Mouse (Mus musculus) adrenal gland, adult 18-20 months (tissue): ENCODE results near the gene Zfp280d. TPM values are rescaled to one million over a fixed set of nuclear protein-coding genes. Genes with fewer than 3 reads are reported as not detected.
"Not testable (repeated sequence)": the region's sequence is repeated elsewhere in the genome, so short reads cannot be mapped to it uniquely, and the experiment has no call there.

ENCODE experiments used
- DNase-seq, 2 experiments: peaks; one replicate each; pipeline ENCODE4 v3.0.0; 2021 to 2022; ENCODE audit warnings: low spot score in 2 of 2
- total RNA-seq, 2 experiments: library from RNA; stranded (reverse); gene quantifications; 1 replicate in 1 of 2; 2 replicates in 1 of 2; pipeline ENCODE4 v1.2.3; 2021

Zfp280d gene
- total RNA-seq, 2 experiments from 2014 or later = 21.6 to 29.3 TPM

DNA sequence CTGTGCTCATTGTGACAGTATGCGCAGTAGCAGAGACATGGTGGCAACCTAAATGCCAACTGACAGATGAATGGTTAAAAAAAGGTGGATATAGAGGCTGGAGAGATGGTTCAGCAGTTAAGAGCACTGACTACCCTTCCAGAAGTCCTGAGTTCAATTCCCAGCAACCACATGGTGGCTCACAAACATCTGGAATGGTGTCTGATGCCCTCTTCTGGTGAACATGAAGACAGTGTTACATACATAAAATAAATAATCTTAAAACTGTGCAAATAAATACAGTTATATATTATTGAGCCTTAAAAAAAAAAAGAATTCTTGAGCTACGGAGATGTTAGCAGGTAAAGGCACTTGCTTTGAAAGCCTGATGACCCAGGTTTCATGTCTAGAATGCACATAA is 97.7 kb downstream of the Zfp280d start:
- no peak for DNase-seq

DNA sequence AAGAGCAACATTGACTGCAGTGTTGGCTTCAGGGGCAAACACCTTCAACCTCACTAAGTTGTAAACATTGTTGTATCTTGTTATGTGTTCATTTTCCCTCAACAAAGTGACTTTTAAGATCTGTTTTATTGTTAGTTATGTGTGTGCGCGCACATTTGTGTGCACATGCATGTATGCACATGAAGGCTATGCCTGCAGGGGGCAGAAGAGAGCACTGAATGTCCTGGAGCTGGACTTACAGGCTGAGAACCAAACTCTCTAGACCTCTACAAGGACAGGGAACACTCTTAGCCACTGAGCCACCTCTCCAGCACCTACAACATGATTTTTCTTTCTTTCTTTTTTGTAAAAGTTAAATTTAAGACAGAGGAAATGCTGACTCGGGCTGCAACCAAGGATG is 99.4 kb downstream of the Zfp280d start:
- DNase-seq = no peak

GRCm38 (mm10) chr9:72374996-72375395 is 100.3 kb downstream of the Zfp280d start:
- DNase-seq = no peak

- DNase-seq = no peak
Measured at GRCm38 (mm10) chr9:72375639-72376038, 101.0 kb downstream of the Zfp280d start.

DNA sequence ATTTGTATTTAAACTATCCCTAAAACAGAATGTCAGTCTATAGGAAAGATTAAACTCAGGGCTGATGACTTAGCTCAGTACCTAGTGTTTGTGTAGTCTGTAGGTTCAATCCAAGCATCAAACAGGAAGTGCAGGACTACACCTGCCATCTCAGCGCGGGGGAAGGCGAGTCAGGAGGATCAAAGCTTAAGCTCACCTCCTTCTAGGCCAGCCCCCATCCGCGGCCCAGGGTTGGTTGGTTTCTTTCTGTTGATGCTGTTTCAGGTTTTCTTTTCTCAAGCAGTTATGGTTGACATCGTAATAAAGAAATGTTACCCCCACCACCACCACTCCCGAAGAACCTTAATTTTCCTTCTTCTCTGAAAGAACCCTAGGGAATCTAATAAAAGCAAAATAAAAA is 111.1 kb downstream of the Zfp280d start:
- DNase-seq = no peak

DNA sequence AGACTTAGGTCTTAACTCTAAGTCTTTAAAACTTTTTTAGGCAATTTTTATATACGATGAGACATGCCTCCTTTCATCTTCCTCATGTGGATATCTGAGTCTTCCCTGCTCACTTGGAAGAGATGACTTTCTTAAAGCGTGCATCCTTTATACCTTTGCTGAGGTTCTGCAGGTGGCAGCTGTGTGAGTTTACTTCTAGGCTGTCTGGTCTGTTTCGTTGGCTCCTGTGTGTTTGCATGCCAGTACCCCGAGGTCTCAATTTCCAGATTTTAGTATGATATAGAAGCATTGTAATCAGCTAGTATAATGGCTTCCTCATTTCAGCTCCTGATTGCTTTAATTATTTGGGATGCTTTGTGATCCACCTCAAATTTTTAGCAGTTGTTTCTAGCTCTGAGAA is 114.3 kb downstream of the Zfp280d start:
- DNase-seq = no peak

DNA sequence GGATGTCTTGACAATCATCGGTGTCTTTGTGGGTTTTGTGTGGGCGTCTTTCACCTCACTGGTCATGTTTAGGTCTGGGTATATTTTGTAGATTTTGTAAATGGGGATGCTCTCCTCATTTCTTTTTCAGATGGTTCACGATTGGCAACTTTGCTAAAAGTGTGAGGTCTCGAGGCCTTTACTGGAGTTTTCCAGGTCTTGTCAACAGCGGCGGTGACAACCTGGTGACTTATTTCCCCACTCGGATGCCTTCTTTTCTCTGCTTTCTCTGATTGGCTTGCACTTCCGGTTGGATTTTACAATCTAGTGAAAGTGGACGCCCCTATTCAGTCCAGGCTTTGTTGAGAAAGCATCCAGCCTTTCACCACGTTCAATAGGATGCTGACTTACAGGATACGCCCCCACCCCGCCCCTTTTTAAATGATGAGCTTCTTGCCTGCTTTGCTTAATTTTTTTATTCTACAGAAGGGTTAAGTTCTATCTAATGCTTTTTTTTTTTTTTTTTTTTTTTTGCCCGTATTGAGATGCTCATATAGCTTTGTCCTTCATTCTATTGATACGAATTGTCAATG is 114.9 kb downstream of the Zfp280d start:
- DNase-seq = no peak

DNA sequence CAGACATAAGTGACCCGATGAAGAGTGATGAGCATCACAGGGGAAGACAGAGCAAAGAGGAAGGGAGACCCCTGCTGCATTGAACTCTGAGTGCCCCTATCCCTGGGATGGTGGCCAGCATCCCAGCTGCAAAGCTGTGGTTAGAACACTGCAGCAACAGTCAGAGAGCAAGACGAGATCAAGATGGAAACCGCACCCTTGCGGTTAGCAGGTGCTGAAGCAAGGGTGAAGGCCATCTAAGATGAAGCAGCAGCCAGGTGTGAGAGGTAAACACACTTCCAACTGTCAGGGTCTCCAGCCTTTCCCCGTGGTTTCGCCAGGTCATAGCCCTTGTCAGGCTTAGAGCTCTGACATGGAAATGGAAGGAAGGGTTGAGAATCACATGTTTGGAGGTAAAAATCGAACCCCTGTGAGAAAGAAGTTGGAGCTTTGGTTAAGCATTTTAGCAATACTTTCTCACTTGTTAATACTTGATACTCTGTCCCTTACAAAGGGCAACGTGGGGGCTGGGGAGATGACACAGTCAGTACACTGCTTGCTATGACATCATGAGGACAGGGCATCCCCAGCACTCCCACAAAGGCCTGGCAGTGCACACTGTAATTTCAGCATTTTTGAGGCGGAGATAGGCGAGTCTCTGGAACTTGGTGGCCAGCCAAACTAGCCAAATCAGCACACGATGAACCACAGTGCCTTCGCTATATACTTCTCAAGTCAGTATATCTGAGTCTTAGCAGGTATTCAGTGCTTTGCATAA is 115.8 kb downstream of the Zfp280d start:
- no peak for DNase-seq

DNA sequence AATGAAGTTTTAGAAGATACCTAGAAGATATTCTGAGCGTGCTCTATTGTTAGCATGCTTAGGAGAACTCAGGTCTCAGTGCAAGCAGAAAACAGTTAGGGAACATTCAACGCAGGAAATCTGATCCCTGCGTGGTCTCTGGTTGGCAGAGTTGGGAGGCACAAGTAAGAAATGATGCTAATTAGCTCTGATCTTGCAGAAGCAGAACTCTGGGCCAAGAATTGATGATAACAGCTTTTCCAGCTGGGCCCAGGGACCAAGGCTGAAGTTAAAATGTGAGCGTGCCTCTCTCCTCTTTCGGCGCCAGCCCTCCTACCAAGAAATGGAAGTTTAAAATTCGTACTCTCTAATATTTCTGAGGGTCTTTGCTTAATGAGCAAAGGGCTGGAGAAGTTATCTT is 118.0 kb downstream of the Zfp280d start:
- DNase-seq = no peak

DNA sequence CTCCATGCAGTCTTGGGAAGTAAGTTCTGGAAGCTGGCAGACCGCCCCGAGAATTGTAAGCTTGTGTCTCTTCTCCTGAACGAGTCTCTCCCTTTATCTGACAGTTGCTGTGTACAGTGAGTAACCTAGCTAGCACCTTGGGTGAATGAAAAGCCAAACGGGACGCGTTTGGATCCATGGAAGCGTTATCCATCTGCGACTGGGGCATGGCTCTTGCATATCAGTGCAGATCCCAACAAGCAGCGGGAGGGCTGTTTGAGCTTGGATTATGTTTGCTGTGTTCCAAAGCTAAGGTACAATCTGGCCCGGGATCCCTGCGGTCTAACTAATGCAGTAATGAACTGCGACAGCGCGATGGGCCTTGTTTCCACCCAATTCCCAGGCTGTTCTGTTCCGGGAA is 118.6 kb downstream of the Zfp280d start:
- DNase-seq = no peak

GRCm38 (mm10) chr9:72393869-72394341 is 119.2 kb downstream of the Zfp280d start:
- no peak for DNase-seq

GRCm38 (mm10) chr9:72400121-72400520 is 125.5 kb downstream of the Zfp280d start:
- no peak for DNase-seq

DNA sequence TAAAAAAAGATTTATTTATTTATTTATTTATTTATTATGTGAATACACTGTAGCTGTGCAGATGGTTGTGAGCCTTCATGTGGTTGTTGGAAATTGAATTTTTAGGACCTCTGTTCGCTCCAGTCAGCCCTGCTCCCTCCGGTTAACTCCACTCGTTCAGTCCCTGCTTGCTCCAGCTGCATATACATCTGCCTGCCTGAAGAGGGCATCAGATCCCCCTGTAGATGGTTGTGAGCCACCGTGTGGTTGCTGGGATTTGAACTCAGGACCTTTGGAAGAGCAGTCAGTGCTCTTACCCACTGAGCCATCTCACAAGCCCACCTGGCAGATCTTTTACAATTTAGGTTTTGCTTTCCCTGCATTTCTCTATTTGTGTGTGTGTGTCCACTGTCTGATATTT is 127.1 kb downstream of the Zfp280d start:
- DNase-seq = not testable (repeated sequence)

GRCm38 (mm10) chr9:72403421-72403820 is 128.8 kb downstream of the Zfp280d start:
- no peak for DNase-seq

DNA sequence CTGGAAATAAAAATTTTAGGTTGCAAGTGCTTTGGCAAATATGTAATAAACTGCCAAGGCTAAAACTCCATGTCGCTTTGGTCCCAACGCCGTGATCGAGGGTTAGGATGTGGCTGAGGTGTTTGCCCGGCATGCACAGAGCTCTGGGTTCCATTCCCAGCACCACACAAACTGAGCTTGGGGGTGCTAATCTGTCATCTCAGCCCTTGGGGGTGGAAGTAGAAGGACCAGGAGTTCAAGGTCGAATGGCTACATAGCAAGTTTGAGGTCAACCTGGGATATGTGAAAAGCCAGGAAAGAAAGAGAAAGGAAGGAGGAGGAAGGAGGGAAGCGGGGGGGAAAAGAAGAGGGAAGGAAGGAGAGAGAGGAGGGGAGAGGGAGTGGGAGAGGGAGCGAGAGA is 129.8 kb downstream of the Zfp280d start:
- no peak for DNase-seq

- DNase-seq = no peak
Measured at GRCm38 (mm10) chr9:72404934-72405333, 130.3 kb downstream of the Zfp280d start.

DNA sequence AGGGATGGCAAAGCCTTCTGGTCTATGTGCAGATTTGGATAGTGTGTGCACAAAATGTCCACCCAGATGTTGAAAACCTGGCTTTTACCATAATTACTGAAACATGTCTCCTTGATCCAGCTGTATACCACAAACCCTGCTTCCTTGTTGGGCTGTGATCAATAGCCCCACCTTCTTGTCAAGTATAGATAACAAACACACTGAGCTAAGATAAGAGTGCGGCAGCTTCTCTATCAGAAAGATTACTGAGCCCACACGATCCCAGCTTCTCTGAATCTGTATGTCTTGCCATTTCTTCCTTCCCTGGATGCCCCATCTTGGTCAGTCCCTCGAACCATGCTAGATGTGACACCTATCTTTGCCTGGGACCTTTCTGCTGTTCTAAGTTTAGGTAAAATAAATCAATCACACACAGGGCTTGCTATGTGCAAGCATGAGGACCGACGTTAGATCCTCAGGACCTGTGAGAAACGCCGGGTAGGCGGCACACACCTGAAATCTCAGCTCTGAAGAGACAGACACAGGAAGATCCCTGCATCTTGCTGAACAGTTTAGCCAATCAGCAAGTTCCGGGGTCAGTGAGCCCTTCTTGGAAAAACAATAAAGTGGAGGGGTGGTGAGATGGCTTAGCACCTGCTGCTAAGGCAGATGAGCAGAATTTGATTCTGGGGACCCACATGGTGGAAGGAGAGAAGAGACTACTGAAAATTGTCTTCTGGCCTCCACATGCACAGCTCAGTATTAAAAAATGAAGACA is 131.4 kb downstream of the Zfp280d start:
- DNase-seq = no peak

DNA sequence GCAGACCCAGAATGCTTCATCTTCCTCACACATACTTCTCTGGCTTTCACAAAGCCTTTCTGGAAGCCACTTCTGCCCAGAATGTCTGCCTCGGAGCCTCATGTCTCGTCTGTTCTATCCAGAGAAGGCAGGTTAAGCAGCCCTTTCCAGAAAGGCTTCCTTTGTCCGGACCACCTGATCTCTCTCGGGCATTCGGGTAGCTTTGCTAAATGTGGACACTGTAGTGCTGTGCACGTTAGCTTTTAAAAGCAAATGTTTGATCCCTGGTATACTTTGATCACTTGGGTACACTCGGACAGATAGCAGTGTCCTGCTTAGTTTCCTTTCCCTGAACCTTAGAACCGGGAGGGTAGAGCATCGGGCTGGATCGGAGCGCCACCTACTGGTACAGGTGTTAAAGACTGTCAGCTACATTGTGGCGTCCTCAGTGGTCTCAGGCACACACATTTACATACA is 133.5 kb downstream of the Zfp280d start:
- peak; percentile 75 to 81 for DNase-seq

- DNase-seq = no peak
Measured at GRCm38 (mm10) chr9:72409381-72410225, 134.9 kb downstream of the Zfp280d start.

DNA sequence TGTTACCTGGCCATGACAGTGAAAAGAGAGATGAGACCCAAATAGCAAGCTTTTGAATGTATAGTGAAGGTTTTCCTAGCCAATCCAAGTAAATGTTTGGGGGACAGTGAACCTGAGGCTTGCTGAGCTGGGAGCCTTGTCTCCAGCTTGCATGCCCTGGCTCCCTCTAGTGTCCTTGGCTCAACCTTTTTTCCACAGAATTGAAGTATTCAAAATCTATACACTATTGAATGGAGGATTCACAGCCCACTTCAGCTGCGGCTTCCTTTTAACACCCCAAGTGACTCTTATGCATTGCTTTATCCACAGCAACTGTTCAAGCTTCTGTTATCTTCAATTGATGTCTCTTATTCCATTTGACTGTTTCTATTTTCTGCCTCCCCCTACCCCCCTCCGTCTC is 137.1 kb downstream of the Zfp280d start:
- no peak for DNase-seq
